In the genomic region with DNA sequence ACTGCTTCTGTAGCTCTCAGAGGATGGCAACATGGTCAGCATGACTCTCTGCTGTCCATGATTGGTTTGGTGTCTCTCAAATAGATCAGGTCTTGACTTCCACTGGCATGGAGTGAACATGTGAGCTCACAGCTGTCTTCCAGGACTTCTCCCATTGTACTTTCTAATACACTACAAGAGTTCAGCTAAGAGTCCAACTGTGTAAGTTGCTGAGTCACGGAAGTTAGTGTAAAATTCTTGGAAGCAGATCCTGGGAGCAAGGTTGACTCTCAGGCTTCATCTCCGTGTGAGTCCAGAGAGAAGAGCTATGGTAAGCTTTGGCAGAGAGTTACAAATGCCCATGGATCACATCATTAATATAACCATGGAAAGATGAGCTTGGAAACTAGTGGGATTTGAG, we compare ENCODE assay signal across 27 mouse cellular contexts. TPM values are rescaled to one million over a fixed set of nuclear protein-coding genes. Genes with fewer than 3 reads are reported as not detected.
"Had no signal": no experiment of that assay in that cellular context is flagged by ENCODE, and none has a peak within 500 bp of the region (broad histone marks: within the 10 kb centered on the region; RNA-seq: fewer than 3 reads in every experiment).

No protein-coding gene starts in this region.

- H3K9me3 ChIP-seq: heart, embryonic 13.5 days; heart, embryonic 15.5 days; hindbrain, embryonic 10.5 days; hindbrain, embryonic 12.5 days; intestine, embryonic 15.5 days; limb, embryonic 10.5 days; limb, embryonic 12.5 days; liver, embryonic 13.5 days; liver, embryonic 15.5 days had no signal

- H3K9ac ChIP-seq: heart, embryonic 13.5 days; heart, embryonic 15.5 days; hindbrain, embryonic 12.5 days; hindbrain, embryonic 14.5 days; intestine, embryonic 15.5 days; limb, embryonic 12.5 days; liver, embryonic 13.5 days; liver, embryonic 15.5 days; liver, postnatal 0 days had no signal

- ATAC-seq: forebrain, embryonic 16.5 days; hindbrain, embryonic 16.5 days; inflammation-experienced regulatory T-cells, adult 6 months; intestine, embryonic 15.5 days; intestine, postnatal 0 days; liver, postnatal 0 days had no signal

- H3K27ac ChIP-seq: gastrocnemius, adult 2 months; heart, adult 2 months; heart, embryonic 13.5 days; heart, embryonic 15.5 days; hindbrain, embryonic 10.5 days; hindbrain, embryonic 12.5 days; hindbrain, embryonic 14.5 days; intestine, embryonic 15.5 days; kidney, postnatal 0 days; layer of hippocampus, adult 2 months; left cerebral cortex, adult 2 months; limb, embryonic 10.5 days; limb, embryonic 12.5 days; liver, embryonic 13.5 days; liver, embryonic 15.5 days had no signal

- H3K27me3 ChIP-seq: heart, embryonic 13.5 days; heart, embryonic 15.5 days; hindbrain, embryonic 12.5 days; intestine, embryonic 15.5 days; limb, embryonic 12.5 days; liver, embryonic 13.5 days; liver, embryonic 15.5 days had no signal

- DNase-seq: gastrocnemius, adult 2 months; gastrocnemius, postnatal 10 days; gastrocnemius, postnatal 25 days; heart, adult 2 months; heart, postnatal 14 days; heart, postnatal 36 days; kidney, postnatal 4 days; liver; liver, embryonic 13.5 days; liver, postnatal 0 days had no signal

- H3K4me1 ChIP-seq: hindbrain, embryonic 12.5 days; intestine, embryonic 15.5 days; limb, embryonic 10.5 days; limb, embryonic 12.5 days; liver, embryonic 13.5 days; liver, embryonic 15.5 days had no signal

- H3K36me3 ChIP-seq: heart, embryonic 13.5 days; heart, embryonic 15.5 days; hindbrain, embryonic 10.5 days; hindbrain, embryonic 12.5 days; intestine, embryonic 15.5 days; limb, embryonic 10.5 days; limb, embryonic 12.5 days; liver, embryonic 13.5 days; liver, embryonic 15.5 days had no signal

- H3K4me3 ChIP-seq: gastrocnemius, adult 2 months; heart, adult 2 months; heart, embryonic 13.5 days; heart, embryonic 15.5 days; hindbrain, embryonic 10.5 days; hindbrain, embryonic 12.5 days; intestine, embryonic 15.5 days; layer of hippocampus, adult 2 months; left cerebral cortex, adult 2 months; limb, embryonic 10.5 days; limb, embryonic 12.5 days; liver, embryonic 13.5 days; liver, embryonic 15.5 days had no signal

- H3K4me2 ChIP-seq: heart, embryonic 11.5 days; heart, embryonic 13.5 days; heart, embryonic 15.5 days; hindbrain, embryonic 12.5 days; hindbrain, embryonic 14.5 days; intestine, embryonic 15.5 days; limb, embryonic 12.5 days; liver, embryonic 13.5 days; liver, embryonic 15.5 days had no signal

RNA-seq across cellular contexts. Expression of a gene that starts 50.4 kb away (rescaled TPM):
- polyA plus RNA-seq: forebrain, embryonic 16.5 days; hindbrain, embryonic 10.5 days; hindbrain, embryonic 12.5 days; limb, embryonic 10.5 days had no signal
